Mouse (Mus musculus): Measurements from ENCODE around the gene Olfr683. TPM values are rescaled to one million over a fixed set of nuclear protein-coding genes. Genes with fewer than 3 reads are reported as not detected.
"Not testable (repeated sequence)": the region's sequence is repeated elsewhere in the genome, so short reads cannot be mapped to it uniquely, and the experiment has no call there.

Gene Olfr683
- not detected in 2 replicates for polyA plus RNA-seq (2014; fragmentation: Nextera tagmentation; extraction: Ambion mirVana)

DNA sequence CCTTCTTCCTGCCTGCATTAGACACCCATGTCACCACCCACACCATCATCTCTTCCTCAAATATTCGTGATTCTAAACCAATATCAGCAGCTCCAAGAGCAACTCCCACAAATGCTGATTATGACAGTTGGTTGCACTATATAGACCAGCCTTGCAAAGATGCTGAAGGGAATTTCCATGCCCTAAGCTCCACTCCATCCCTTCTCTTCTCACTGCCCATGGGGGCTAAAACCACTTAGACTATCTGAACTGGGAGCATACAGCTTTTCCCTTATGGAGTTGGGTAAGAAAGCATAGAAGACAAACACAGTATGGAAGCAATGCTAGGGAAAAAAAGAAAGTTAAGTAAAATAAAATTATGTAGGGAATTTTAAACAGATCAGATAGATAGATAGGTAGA lies at the start of gene Olfr683:
Gene Olfr683 (minus strand): TSS at position 101 of the 400 bp plus-strand sequence.
- WGBS: 45% methylated on average over 1 of the region's 1 CpGs
- H3K4me2 ChIP-seq: no peak within 1 kb of the TSS
- no peak within 1 kb of the TSS for H3K27ac ChIP-seq (ENCODE audit: low read depth, low read length)
- H3K4me3 ChIP-seq (ENCODE audit: low read depth, low read length): no peak within 1 kb of the TSS
- H3K9me3 ChIP-seq (ENCODE audit: control insufficient read depth, low read length): no peaks in the 10 kb centered on the region
- no peak within 1 kb of the TSS for H3K9ac ChIP-seq (ENCODE audit: low read depth, low read length)
- no peaks in the 10 kb centered on the region for H3K36me3 ChIP-seq (ENCODE audit: control insufficient read depth, insufficient read depth, low read length)
- ATAC-seq (replicated peaks; ENCODE audit: low FRiP score) (no peak), DNase-seq (ENCODE audit: low spot score) (no peak)
- H3K4me1 ChIP-seq (replicated peaks; ENCODE audit: control insufficient read depth, insufficient read depth, low read length): no peaks in the 10 kb centered on the region
- H3K27me3 ChIP-seq (replicated peaks; ENCODE audit: control insufficient read depth, insufficient read depth, low read length): no peaks in the 10 kb centered on the region

DNA sequence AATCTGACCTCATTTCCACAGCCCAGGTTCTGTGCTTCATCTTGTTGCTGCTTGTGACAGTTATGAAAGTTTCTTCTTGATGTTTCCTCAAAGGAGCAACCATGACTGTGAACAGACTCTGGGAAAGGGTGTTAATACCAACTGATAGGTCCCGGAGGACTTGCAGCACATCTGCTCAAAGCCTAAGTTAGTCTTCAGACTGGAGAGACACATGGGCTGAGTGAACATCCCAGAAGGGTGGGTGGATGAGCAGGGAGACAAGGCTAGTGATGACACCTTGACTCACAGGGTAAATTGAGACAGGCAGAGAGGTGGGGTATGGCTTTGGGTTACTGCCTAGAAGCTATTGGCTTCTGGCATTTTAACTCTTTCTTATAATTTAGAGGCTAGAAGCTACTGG lies 39.1 kb upstream of the Olfr683 start, which contains the start of gene Olfr685:
Gene Olfr685 (minus strand): TSS at position 101 of the 400 bp plus-strand sequence.
- Histone ChIP-seq H3K4me2 (no peak within 1 kb of the TSS), H3K4me1 (replicated peaks; ENCODE audit: control insufficient read depth, insufficient read depth, low read length) (no peaks in the 10 kb centered on the region), H3K9me3 (ENCODE audit: control insufficient read depth, low read length) (no peaks in the 10 kb centered on the region), H3K4me3 (ENCODE audit: low read depth, low read length) (no peak within 1 kb of the TSS), H3K36me3 (ENCODE audit: control insufficient read depth, insufficient read depth, low read length) (no peaks in the 10 kb centered on the region), H3K27ac (ENCODE audit: low read depth, low read length) (no peak within 1 kb of the TSS), H3K9ac (ENCODE audit: low read depth, low read length) (no peak within 1 kb of the TSS), H3K27me3 (replicated peaks; ENCODE audit: control insufficient read depth, insufficient read depth, low read length) (no peaks in the 10 kb centered on the region)
- no peak for ATAC-seq (replicated peaks; ENCODE audit: low FRiP score)
- WGBS: 84% methylated on average over 1 of the region's 1 CpGs
- no peak for DNase-seq (ENCODE audit: low spot score)

DNA sequence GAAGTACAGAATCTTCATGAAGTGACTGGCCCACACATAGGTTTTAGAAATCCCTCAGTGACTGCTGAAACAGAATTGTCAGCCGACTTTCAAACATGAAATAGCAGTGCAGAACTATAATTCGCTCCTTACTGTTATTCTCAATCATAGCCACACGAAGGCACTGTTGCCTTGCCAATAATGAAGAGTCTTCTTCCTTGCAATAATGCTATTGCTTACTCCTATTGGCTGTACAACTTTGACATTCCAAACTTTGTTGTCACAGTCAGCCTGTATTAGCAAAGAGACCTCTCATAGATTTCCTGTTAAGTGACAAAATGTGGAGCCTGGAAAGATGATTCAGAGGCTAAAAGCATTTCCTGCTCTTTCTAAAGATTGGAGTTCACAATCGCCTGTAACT lies 24.0 kb upstream of the Olfr683 start:
- no peak overlapping the region for H3K27ac ChIP-seq (ENCODE audit: low read depth, low read length)
- ATAC-seq (replicated peaks; ENCODE audit: low FRiP score): no peak
- no peaks in the 10 kb centered on the region for H3K36me3 ChIP-seq (ENCODE audit: control insufficient read depth, insufficient read depth, low read length)
- no peak overlapping the region for H3K9ac ChIP-seq (ENCODE audit: low read depth, low read length)
- H3K9me3 ChIP-seq (ENCODE audit: control insufficient read depth, low read length): no peaks in the 10 kb centered on the region
- WGBS: 46% methylated on average over 4 of the region's 4 CpGs
- no peaks in the 10 kb centered on the region for H3K4me1 ChIP-seq (replicated peaks; ENCODE audit: control insufficient read depth, insufficient read depth, low read length)
- DNase-seq (ENCODE audit: low spot score): no peak
- H3K4me2 ChIP-seq: no peak overlapping the region
- no peak overlapping the region for H3K4me3 ChIP-seq (ENCODE audit: low read depth, low read length)
- no peaks in the 10 kb centered on the region for H3K27me3 ChIP-seq (replicated peaks; ENCODE audit: control insufficient read depth, insufficient read depth, low read length)

GRCm38 (mm10) chr7:105163553-105163952 lies 16.7 kb upstream of the Olfr683 start, which contains the start of gene Olfr684:
Olfr684 (minus strand) TSS chr7:105163653.
- H3K4me3 ChIP-seq (ENCODE audit: low read depth, low read length): no peak within 1 kb of the TSS
- no peak within 1 kb of the TSS for H3K4me2 ChIP-seq
- no peaks in the 10 kb centered on the region for H3K27me3 ChIP-seq (replicated peaks; ENCODE audit: control insufficient read depth, insufficient read depth, low read length)
- no peaks in the 10 kb centered on the region for H3K36me3 ChIP-seq (ENCODE audit: control insufficient read depth, insufficient read depth, low read length)
- no peaks in the 10 kb centered on the region for H3K4me1 ChIP-seq (replicated peaks; ENCODE audit: control insufficient read depth, insufficient read depth, low read length)
- H3K9me3 ChIP-seq (ENCODE audit: control insufficient read depth, low read length): no peaks in the 10 kb centered on the region
- no peak for ATAC-seq (replicated peaks; ENCODE audit: low FRiP score)
- no peak within 1 kb of the TSS for H3K9ac ChIP-seq (ENCODE audit: low read depth, low read length)
- no peak within 1 kb of the TSS for H3K27ac ChIP-seq (ENCODE audit: low read depth, low read length)
- 50% methylated on average over 1 of the region's 1 CpGs for WGBS
- DNase-seq (ENCODE audit: low spot score): no peak

- ATAC-seq (replicated peaks; ENCODE audit: low FRiP score) (no peak), DNase-seq (ENCODE audit: low spot score) (no peak)
- H3K36me3 ChIP-seq (ENCODE audit: control insufficient read depth, insufficient read depth, low read length): no peaks in the 10 kb centered on the region
- H3K4me2 ChIP-seq: no peak overlapping the region
- no peaks in the 10 kb centered on the region for H3K4me1 ChIP-seq (replicated peaks; ENCODE audit: control insufficient read depth, insufficient read depth, low read length)
- no peak overlapping the region for H3K9ac ChIP-seq (ENCODE audit: low read depth, low read length)
- 71% methylated on average over 2 of the region's 2 CpGs for WGBS
- no peak overlapping the region for H3K27ac ChIP-seq (ENCODE audit: low read depth, low read length)
- no peaks in the 10 kb centered on the region for H3K27me3 ChIP-seq (replicated peaks; ENCODE audit: control insufficient read depth, insufficient read depth, low read length)
- no peak overlapping the region for H3K4me3 ChIP-seq (ENCODE audit: low read depth, low read length)
- no peaks in the 10 kb centered on the region for H3K9me3 ChIP-seq (ENCODE audit: control insufficient read depth, low read length)
Observed at GRCm38 (mm10) chr7:105141275-105141674, 5.5 kb downstream of the Olfr683 start.

- no peak within 1 kb of the TSS for H3K27ac ChIP-seq (ENCODE audit: low read depth, low read length)
- H3K9ac ChIP-seq (ENCODE audit: low read depth, low read length): no peak within 1 kb of the TSS
- DNase-seq (ENCODE audit: low spot score) (no peak), ATAC-seq (replicated peaks; ENCODE audit: low FRiP score) (no peak)
- H3K27me3 ChIP-seq (replicated peaks; ENCODE audit: control insufficient read depth, insufficient read depth, low read length): no peaks in the 10 kb centered on the region
- no peaks in the 10 kb centered on the region for H3K4me1 ChIP-seq (replicated peaks; ENCODE audit: control insufficient read depth, insufficient read depth, low read length)
- H3K36me3 ChIP-seq (ENCODE audit: control insufficient read depth, insufficient read depth, low read length): no peaks in the 10 kb centered on the region
- H3K9me3 ChIP-seq (ENCODE audit: control insufficient read depth, low read length): no peaks in the 10 kb centered on the region
- H3K4me2 ChIP-seq: no peak within 1 kb of the TSS
- H3K4me3 ChIP-seq (ENCODE audit: low read depth, low read length): no peak within 1 kb of the TSS
Observed at GRCm38 (mm10) chr7:105116536-105116935, 30.3 kb downstream of the Olfr683 start, which contains the start of gene Olfr681. Olfr681 (plus strand) TSS chr7:105116836.

DNA sequence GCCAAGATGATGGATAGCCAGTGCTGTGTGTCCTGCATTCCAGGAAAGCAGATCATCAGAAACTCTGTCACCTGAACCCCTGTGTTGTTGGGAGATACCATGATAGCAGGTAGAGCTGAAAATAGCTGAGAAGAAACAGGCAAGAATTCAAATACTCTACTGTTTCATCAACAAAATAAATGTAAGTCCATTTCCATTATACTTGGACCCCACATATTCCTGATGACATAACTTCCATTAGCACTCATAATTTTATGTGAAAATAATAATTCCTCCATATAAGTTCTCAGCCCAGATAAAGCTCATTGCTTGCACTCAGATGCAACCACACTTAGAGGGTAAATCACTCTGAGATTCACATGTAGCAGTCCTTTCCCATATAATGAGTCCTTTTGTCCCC lies 54.1 kb downstream of the Olfr683 start, which contains the start of gene Olfr680-ps1:
Gene Olfr680-ps1 (minus strand): TSS at position 101 of the 400 bp plus-strand sequence.
- H3K9ac ChIP-seq (ENCODE audit: low read depth, low read length); H3K9me3 ChIP-seq (ENCODE audit: control insufficient read depth, low read length); H3K27ac ChIP-seq (ENCODE audit: low read depth, low read length); H3K27me3 ChIP-seq (replicated peaks; ENCODE audit: control insufficient read depth, insufficient read depth, low read length); H3K4me2 ChIP-seq; H3K4me1 ChIP-seq (replicated peaks; ENCODE audit: control insufficient read depth, insufficient read depth, low read length); ATAC-seq (replicated peaks; ENCODE audit: low FRiP score); H3K36me3 ChIP-seq (ENCODE audit: control insufficient read depth, insufficient read depth, low read length); H3K4me3 ChIP-seq (ENCODE audit: low read depth, low read length); DNase-seq (ENCODE audit: low spot score): not testable (repeated sequence)

Other genes starting within 250 kb of the Olfr683 start
- gene Olfr667, start 225.5 kb downstream of the Olfr683 start, polyA plus RNA-seq (2014; fragmentation: Nextera tagmentation; extraction: Ambion mirVana): not detected in 2 replicates
- gene Olfr668, start 219.0 kb downstream of the Olfr683 start, polyA plus RNA-seq (2014; fragmentation: Nextera tagmentation; extraction: Ambion mirVana): not detected in 2 replicates
- gene Olfr669, start 212.8 kb downstream of the Olfr683 start, polyA plus RNA-seq (2014; fragmentation: Nextera tagmentation; extraction: Ambion mirVana): not detected in 2 replicates
- not detected in 2 replicates for gene Olfr670, start 184.4 kb downstream of the Olfr683 start, polyA plus RNA-seq (2014; fragmentation: Nextera tagmentation; extraction: Ambion mirVana)
- gene Olfr671, start 167.9 kb downstream of the Olfr683 start, polyA plus RNA-seq (2014; fragmentation: Nextera tagmentation; extraction: Ambion mirVana): not detected in 2 replicates
- not detected in 2 replicates for gene Olfr672, start 145.0 kb downstream of the Olfr683 start, polyA plus RNA-seq (2014; fragmentation: Nextera tagmentation; extraction: Ambion mirVana)
- gene Olfr675, start 118.6 kb downstream of the Olfr683 start, polyA plus RNA-seq (2014; fragmentation: Nextera tagmentation; extraction: Ambion mirVana): not detected in 2 replicates
- gene Olfr676, start 114.3 kb downstream of the Olfr683 start, polyA plus RNA-seq (2014; fragmentation: Nextera tagmentation; extraction: Ambion mirVana): not detected in 2 replicates
- gene Olfr677, start 95.6 kb downstream of the Olfr683 start, polyA plus RNA-seq (2014; fragmentation: Nextera tagmentation; extraction: Ambion mirVana): not detected in 2 replicates
- not detected in 2 replicates for gene Olfr678, start 82.5 kb downstream of the Olfr683 start, polyA plus RNA-seq (2014; fragmentation: Nextera tagmentation; extraction: Ambion mirVana)
- not detected in 2 replicates for gene Olfr679, start 65.8 kb downstream of the Olfr683 start, polyA plus RNA-seq (2014; fragmentation: Nextera tagmentation; extraction: Ambion mirVana)
- gene Olfr680-ps1, start 54.2 kb downstream of the Olfr683 start, polyA plus RNA-seq (2014; fragmentation: Nextera tagmentation; extraction: Ambion mirVana): not detected in 2 replicates
- gene Olfr681, start 30.2 kb downstream of the Olfr683 start, polyA plus RNA-seq (2014; fragmentation: Nextera tagmentation; extraction: Ambion mirVana): not detected in 2 replicates
- gene Olfr684, start 16.6 kb upstream of the Olfr683 start, polyA plus RNA-seq (2014; fragmentation: Nextera tagmentation; extraction: Ambion mirVana): not detected in 2 replicates
- not detected in 2 replicates for gene Olfr685, start 39.0 kb upstream of the Olfr683 start, polyA plus RNA-seq (2014; fragmentation: Nextera tagmentation; extraction: Ambion mirVana)
- gene Olfr686, start 60.5 kb upstream of the Olfr683 start, polyA plus RNA-seq (2014; fragmentation: Nextera tagmentation; extraction: Ambion mirVana): not detected in 2 replicates
- gene Olfr688, start 141.1 kb upstream of the Olfr683 start, polyA plus RNA-seq (2014; fragmentation: Nextera tagmentation; extraction: Ambion mirVana): not detected in 2 replicates
- not detected in 2 replicates for gene Olfr689, start 164.2 kb upstream of the Olfr683 start, polyA plus RNA-seq (2014; fragmentation: Nextera tagmentation; extraction: Ambion mirVana)
- gene Olfr690, start 187.1 kb upstream of the Olfr683 start, polyA plus RNA-seq (2014; fragmentation: Nextera tagmentation; extraction: Ambion mirVana): not detected in 2 replicates
- gene Olfr691, start 195.3 kb upstream of the Olfr683 start, polyA plus RNA-seq (2014; fragmentation: Nextera tagmentation; extraction: Ambion mirVana): not detected in 2 replicates
- gene Olfr692, start 221.2 kb upstream of the Olfr683 start, polyA plus RNA-seq (2014; fragmentation: Nextera tagmentation; extraction: Ambion mirVana): not detected in 2 replicates
- not detected in 2 replicates for gene Gm5901, start 228.0 kb upstream of the Olfr683 start, polyA plus RNA-seq (2014; fragmentation: Nextera tagmentation; extraction: Ambion mirVana)

Measured in liver, embryonic 11.5 days (tissue).